Mouse (Mus musculus) kidney, adult 2 months (tissue): ENCODE data around the gene Kctd15. TPM values are rescaled to one million over a fixed set of nuclear protein-coding genes. Genes with fewer than 3 reads are reported as not detected.

ENCODE experiments used
- DNase-seq: peaks from one replicate; pipeline ENCODE4 v3.0.0; 2021
- H3K27ac ChIP-seq: fragments of 200-500 bp; 2 replicates; pipeline ENCODE4 v1.5.1; 2012; ENCODE audit warnings: low read depth, low read length, control low read depth, inconsistent platforms; ENCODE audit not compliant: insufficient read depth
- H3K27me3 ChIP-seq: fragments of 200-500 bp; replicated peaks from 2 replicates; pipeline ENCODE4 v1.6.1; 2012; ENCODE audit warnings: mild to moderate bottlenecking, moderate library complexity, low read length, inconsistent platforms; ENCODE audit not compliant: control insufficient read depth, insufficient read depth
- H3K36me3 ChIP-seq: fragments of 200-500 bp; 2 replicates; pipeline ENCODE4 v1.6.1; 2012; ENCODE audit warnings: mild to moderate bottlenecking, moderate library complexity, low read length, inconsistent platforms; ENCODE audit not compliant: control insufficient read depth, insufficient read depth
- H3K4me1 ChIP-seq: fragments of 200-500 bp; 2 replicates; pipeline ENCODE4 v1.6.1; 2011; ENCODE audit warnings: low read length; ENCODE audit not compliant: control insufficient read depth, insufficient read depth
- H3K4me3 ChIP-seq: fragments of 200-500 bp; 2 replicates; pipeline ENCODE4 v1.5.1; 2011; ENCODE audit warnings: mild to moderate bottlenecking, low read depth, low read length, control low read depth; ENCODE audit not compliant: insufficient read depth
- CTCF ChIP-seq: fragments of 200-500 bp; conservative IDR thresholded peaks from 2 replicates; pipeline ENCODE4 v1.5.1; 2011; ENCODE audit warnings: low read depth, mild to moderate bottlenecking, control low read depth, low read length, moderate library complexity, mixed read lengths; ENCODE audit not compliant: insufficient read depth, insufficient read length
- POLR2A ChIP-seq: fragments of 200-500 bp; IDR thresholded peaks from one replicate; pipeline ENCODE4 v1.6.1; 2011; ENCODE audit warnings: low read depth, low read length, control low read depth
- WGBS: fragments of 180-500 bp; shearing (Covaris S2); methylation state at CpG from one replicate; pipeline ENCODE4 v1.1.7; 2018; 5-methylcytosine and 5-hydroxymethylcytosine counted together
- polyA plus RNA-seq: library from polyadenylated mRNA; depleted of rRNA; stranded (reverse); fragments of >200 nt; gene quantifications from 2 replicates; pipeline ENCODE4 v1.2.3, GENCODE M21; 2012

Gene Kctd15
- polyA plus RNA-seq, 1 experiment: 18.3 TPM

GRCm38 (mm10) chr7:34620411-34620810, 36.1 kb downstream of the Kctd15 start:
- DNase-seq: no peak
- Histone ChIP-seq H3K4me3 (no peak overlapping the region), H3K4me1 (no peaks in the 10 kb centered on the region), H3K27ac (no peak overlapping the region), H3K27me3 (no peaks in the 10 kb centered on the region; the same call in 1 of the 2 replicates), H3K36me3 (no peaks in the 10 kb centered on the region)
- TF ChIP-seq CTCF: no peak
- TF ChIP-seq POLR2A: no peak
- WGBS: 55% methylated on average over 2 of the region's 2 CpGs

- DNase-seq: no peak
- TF ChIP-seq CTCF: no peak
- TF ChIP-seq POLR2A: no peak
- Histone ChIP-seq H3K27ac (no peak overlapping the region), H3K27me3 (no peaks in the 10 kb centered on the region; the same call in 1 of the 2 replicates), H3K4me1 (no peaks in the 10 kb centered on the region), H3K4me3 (no peak overlapping the region), H3K36me3 (no peaks in the 10 kb centered on the region)
- 74% methylated on average over 11 of the region's 11 CpGs for WGBS
Observed at GRCm38 (mm10) chr7:34618141-34618890, 38.2 kb downstream of the Kctd15 start.

- TF ChIP-seq POLR2A (no peak), CTCF (peak; percentile 75)
- Histone ChIP-seq H3K4me3 (no peak overlapping the region), H3K4me1 (no peaks in the 10 kb centered on the region), H3K27me3 (no peaks in the 10 kb centered on the region; the same call in 1 of the 2 replicates), H3K36me3 (no peaks in the 10 kb centered on the region), H3K27ac (no peak overlapping the region)
- WGBS: 88% methylated on average over 2 of the region's 2 CpGs
- DNase-seq: peak; percentile 38
Observed at GRCm38 (mm10) chr7:34616275-34616674, 40.3 kb downstream of the Kctd15 start.

GRCm38 (mm10) chr7:34610445-34610844, 46.1 kb downstream of the Kctd15 start:
- Histone ChIP-seq H3K36me3 (no peaks in the 10 kb centered on the region), H3K27ac (no peak overlapping the region), H3K4me3 (no peak overlapping the region), H3K27me3 (no peaks in the 10 kb centered on the region), H3K4me1 (no peaks in the 10 kb centered on the region)
- 65% methylated on average over 6 of the region's 6 CpGs for WGBS
- TF ChIP-seq POLR2A (no peak), CTCF (no peak)
- DNase-seq: no peak

GRCm38 (mm10) chr7:34607334-34607970, 49.1 kb downstream of the Kctd15 start:
- Histone ChIP-seq H3K4me1 (no peaks in the 10 kb centered on the region), H3K27ac (no peak overlapping the region), H3K4me3 (no peak overlapping the region), H3K36me3 (no peaks in the 10 kb centered on the region), H3K27me3 (no peaks in the 10 kb centered on the region)
- WGBS: 76% methylated on average over 5 of the region's 5 CpGs
- DNase-seq: peak; percentile 4
- TF ChIP-seq CTCF (no peak), POLR2A (no peak)

GRCm38 (mm10) chr7:34606729-34607128, 49.8 kb downstream of the Kctd15 start:
- peak; percentile 25 for DNase-seq
- no peaks in the 10 kb centered on the region for H3K27me3 ChIP-seq
- H3K27ac ChIP-seq: no peak overlapping the region
- WGBS: 23% methylated on average over 11 of the region's 11 CpGs
- H3K4me1 ChIP-seq: no peaks in the 10 kb centered on the region
- no peak for TF ChIP-seq POLR2A
- TF ChIP-seq CTCF: no peak
- H3K36me3 ChIP-seq: no peaks in the 10 kb centered on the region
- H3K4me3 ChIP-seq: no peak overlapping the region

GRCm38 (mm10) chr7:34606051-34606450, 50.5 kb downstream of the Kctd15 start:
- no peak overlapping the region for H3K27ac ChIP-seq
- H3K4me3 ChIP-seq: no peak overlapping the region
- no peaks in the 10 kb centered on the region for H3K27me3 ChIP-seq
- 35% methylated on average over 15 of the region's 15 CpGs for WGBS
- no peak for TF ChIP-seq POLR2A
- TF ChIP-seq CTCF: no peak
- no peaks in the 10 kb centered on the region for H3K4me1 ChIP-seq
- H3K36me3 ChIP-seq: no peaks in the 10 kb centered on the region
- DNase-seq: peak; percentile 33
